Mouse (Mus musculus): ENCODE data around the gene Tmem82.

Gene Tmem82

DNA sequence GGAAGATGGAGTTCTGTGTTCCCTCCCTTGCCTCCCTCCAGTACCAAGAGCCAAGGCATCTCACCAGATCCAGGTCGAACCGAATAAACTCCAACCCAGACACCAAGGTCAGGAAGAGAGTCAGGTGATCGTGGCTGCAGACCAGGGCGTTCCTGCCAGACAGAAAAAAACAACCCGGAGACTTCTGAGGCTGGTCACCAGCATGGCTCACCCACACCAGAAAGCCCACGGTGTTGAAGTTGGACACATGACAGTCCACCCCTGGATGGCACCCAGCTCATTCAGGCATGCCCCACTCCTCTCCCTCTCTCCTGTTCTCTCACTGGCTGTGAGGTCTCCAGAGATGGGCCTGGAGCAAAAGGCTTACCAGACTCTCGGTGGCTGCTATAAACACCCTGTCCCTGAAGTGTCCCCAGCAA, 22.9 kb upstream of the Tmem82 start:
- peak in 1 of 2 experiments; percentile 49 for DNase-seq

DNA sequence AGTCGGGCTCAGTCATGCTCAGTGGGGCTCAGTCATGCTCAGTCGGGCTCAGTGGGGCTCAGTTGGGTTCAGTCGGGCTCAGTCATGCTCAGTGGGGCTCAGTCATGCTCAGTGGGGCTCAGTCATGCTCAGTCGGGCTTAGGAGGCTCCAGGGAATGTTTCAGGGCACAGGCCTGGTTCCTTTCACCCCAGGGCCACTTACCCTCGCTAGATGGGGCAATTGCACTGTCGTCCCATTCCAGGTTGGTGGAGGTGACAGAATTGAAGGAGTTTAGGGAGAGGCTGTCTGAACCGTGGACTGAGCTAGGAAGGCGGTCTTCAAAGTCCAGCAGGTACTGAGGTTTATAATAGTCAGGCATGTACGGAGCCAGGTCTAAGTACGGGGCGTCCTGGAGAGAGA, 21.0 kb upstream of the Tmem82 start:
- DNase-seq, result no peak

DNA sequence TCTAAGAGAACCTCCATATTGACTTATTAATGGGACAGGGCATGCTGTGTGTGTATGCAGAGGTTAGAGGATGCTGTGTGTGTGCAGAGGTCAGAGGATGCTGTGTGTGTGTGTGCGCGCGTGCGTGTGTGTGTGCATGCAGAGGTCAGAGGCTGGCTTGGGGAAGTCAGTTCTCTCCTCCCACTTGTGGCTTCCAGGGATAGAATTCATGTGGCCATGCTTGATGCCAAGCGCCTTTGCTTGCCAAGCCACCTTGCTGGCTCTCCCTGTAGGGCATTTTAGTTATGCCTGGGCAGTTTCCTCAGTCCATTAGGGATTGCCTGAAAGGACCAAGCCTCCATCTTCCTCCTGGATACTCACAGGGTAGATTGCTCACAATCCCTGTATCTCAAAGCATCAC, 18.3 kb upstream of the Tmem82 start:
- peak in 1 of 2 experiments; percentile 54 for DNase-seq

DNA sequence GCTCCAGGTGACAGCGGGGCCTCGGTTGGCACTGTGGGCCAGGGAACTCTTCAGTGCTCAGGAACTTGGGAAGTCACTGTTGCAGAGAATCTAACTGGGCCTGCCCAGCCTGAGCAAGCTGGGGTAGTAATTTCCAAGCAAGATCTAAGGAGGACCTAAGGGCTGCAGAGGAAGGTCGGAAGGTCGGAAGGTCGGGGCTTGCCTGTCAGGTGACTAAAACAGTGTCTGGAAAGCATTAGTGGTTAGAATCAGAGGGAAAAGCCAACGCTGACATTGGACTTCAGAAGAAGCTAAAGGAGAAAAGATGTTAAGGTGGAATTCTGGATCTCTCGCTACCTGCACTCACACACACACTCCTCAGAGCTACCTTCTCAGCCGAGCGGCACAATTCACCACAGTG, 17.6 kb upstream of the Tmem82 start:
- no peak for DNase-seq

DNA sequence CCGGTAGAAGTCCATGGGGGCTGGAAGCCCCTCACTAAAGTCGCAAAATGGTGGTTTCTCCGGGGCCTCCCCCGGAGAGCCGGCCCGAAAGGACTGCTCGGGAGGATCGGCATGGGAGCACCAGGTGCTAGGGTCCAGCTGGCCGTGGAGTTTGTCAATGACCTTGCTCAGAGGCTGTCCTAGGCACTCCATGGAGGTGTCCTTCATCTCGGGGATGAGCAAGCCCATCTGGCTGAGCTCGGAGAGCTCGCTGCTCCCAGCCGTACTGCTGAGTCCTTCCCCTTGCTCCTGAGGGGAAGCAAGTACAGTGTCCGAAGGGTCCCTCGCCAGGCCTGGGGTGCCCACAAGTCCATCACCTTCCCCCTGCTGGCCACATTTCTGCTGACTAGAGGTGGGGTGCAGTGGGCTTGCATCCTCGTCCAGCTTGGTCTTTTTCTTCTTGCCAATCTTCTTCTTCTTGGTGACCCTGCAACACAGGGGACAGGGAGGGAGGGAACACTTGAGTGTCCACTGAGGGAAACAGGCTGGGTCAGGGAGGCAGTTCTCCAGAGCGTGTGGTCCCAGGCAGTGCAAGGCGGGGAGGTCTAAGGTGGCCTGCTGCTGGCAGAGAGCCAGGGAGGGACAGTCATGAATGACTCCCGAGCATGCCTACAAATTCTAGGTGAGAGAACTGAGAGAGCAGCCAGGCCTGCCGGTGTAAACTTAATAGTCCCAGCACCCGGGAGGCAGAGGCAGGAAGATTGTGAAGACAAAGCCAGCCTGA, 13.9 kb upstream of the Tmem82 start:
- DNase-seq, result peak in 1 of 2 experiments; percentile 33

DNA sequence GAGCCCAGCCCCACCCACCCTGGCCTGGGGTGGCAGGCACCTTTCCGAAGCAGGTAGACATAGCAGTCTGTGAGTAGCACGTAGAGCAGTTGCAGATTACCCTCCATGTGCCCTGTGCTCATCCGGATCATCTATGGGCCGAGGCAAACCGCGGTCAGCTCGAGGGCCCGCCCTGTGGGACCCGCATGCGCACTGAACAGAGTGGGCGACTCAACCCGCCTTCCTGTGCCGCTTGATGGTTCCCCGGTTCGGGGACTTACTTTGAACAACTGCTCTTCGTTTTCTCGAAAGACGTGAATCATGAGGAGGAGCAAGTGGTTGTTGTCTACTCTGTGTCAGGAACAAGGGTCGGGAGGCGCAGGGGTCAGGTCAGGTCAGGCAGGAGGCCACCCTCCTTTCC, 12.8 kb upstream of the Tmem82 start:
- no peak for DNase-seq

DNA sequence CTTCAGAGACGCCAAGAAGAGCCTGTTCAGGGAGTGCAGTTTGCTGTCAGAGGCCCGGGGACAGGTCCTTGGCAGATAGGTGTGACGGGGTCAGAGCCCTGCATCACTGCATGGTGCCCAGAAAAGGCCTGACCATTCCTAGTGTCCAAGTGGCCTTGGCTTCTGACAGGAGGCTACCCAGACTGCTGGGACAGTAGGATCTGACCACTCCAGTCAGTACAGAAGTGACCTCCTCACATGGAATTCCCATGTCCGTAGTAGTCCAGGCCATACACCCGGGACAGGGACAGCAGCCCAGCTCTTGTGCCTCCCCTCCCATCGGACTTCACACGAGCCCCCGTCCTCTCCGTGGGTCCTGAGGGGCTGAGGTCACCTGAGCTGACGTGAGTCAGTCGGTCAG, 11.6 kb upstream of the Tmem82 start:
- DNase-seq, result no peak

DNA sequence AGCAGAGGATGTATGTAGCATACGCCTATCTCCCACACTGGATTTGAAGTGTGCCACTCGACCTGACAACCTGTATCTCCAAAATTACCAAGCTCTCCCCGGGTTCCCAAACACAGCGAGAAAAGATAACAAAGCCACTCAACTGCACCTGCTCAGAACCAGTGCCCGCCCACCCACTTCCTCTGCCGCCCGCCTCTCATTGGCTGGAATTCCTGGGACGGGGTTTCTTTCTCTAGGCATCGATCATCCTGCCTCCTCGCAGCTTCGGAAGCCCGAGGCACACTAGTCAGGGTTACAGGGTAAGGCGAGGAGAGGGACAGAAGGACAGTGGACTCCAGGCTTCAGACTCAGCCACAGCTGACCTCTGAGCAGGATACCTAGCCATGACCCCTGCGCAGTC, 10.2 kb upstream of the Tmem82 start:
- no peak for DNase-seq

DNA sequence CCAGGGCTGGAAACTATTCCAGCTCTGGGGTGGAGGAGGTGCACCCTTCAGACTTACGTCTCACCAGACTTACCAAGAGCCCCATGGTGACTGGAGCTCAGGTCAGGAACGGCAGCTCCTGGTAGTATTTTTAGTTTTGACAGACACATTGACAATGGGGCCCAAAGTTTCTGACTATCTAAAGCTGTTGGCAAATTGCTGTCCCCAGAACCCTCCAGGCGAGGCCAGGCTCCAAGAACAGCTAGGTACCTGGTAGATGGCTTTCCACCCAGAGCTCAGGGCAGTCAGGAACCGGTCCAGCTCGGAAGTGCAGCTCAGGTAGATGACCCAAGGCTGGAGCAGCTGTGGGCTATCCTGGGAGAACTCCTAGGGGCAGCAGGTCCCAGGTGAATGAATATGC, 9.1 kb upstream of the Tmem82 start:
- DNase-seq, result no peak

DNA sequence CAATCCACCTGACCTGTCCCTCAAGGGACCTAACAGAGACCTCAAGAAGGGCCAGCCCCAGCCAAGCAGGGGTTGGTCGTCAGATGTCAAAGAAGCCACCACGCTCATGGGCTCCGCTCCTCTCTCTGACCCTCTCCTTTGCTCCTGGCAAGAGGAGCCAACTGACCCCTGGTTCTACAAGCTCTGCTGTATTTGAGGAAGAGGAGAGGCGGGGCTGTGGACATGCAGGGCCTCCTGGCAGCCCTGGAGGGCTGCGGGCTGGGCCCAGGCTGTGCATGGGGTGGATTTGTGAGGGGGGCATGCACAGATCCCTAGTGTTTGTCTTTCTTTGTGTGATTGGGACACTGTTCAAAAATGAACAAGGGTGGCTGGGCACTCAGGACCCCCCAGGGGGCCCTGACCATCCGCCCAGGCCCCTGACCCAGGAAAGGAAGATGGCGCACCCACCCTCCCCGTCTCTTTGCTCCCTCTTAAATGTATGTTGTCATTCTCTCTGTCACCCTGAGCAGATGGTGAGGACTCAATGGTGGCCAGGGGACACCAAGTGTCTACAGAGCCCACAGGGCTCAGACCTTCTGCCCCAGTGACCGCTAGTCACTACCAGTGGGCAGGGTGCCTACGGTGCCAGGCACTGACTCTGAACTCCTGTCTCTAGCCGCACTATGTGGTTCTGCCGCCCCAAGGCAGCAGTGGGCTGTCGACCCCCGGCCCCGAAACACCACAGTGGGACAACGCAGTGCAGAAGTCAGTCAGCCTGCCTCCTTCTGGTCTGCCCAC, 7.5 kb upstream of the Tmem82 start:
- DNase-seq, result no peak

DNA sequence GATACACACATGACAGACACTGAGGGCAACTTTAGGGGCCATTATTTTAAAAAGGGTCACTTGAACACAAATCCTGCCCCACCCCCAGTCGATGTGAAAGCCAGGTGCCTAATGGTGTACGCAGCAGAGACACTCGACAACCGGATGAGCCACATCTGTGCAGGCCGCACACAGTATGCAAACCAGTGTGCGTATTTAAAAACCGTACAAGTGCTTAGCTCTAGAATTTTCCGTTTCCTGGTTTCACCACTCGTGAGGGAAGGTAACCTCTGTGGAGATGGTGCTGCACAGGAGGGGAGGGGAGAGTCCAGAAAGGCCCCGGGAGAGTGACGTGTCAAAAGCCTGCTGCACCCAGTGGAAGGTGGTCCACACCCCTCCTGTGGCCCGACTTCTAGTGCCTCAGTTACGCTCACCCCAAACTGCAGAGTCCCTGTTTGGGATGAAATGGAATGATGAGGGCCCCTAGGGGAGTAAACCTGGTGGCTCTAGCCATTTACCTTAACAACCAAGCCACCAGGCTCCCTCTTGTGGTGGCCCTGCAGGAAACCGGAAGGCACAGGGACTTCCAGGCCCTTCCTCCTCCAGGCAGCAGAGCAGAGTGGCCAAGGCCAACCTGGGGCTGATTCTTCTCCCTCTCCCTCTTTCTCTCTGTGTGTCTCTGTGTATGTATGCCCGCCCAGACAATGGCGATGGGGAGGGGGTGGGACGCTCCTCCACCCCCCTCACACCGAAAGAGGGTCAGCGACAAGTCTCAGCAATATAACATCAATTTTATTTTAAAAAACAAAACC, 6.7 kb upstream of the Tmem82 start:
- peak in 1 of 2 experiments; percentile 37 for DNase-seq

DNA sequence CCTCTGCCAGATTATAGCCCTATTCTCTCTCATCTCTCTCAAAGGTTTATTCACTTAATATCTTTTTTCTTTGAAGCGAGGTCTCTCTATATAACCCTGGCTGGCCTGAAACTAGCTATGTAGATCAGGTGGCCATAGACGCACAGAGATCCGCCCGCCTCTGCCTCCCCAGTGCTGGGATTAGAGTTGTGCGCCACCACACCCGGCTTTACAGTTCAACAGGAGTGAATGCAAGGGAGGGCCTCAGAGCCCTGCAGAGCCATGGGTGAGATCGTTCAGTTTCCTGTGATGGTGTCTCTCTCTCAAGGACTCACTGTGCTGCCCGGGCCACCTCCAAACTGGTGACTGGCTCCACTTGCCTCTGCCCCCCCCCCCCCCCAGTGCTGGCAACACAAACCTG, 5.7 kb upstream of the Tmem82 start:
- no peak for DNase-seq

DNA sequence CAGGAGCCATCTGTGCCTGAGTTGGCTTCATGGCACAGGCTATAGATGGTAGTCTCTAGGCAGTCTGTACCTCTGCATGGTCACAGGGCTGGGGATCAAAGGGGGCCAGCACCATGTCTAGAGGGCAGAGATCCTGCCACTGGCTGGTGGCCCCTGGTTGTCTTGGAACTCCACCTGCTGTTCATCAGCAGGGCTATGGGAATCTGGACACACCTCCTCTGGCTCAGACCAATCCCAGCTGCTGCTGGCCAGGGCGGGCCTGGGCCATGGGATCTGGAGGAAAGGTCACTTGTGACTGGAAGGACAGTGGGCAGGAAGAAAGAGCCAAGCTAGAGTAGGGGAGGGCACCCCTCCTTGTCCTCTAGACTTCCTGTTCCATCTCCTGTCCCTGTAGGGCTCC, 5.2 kb upstream of the Tmem82 start, which contains the start of gene Slc25a34:
Gene Slc25a34, minus strand, starts transcription at position 156 of the 400 bp plus-strand sequence.
- no peak for DNase-seq

DNA sequence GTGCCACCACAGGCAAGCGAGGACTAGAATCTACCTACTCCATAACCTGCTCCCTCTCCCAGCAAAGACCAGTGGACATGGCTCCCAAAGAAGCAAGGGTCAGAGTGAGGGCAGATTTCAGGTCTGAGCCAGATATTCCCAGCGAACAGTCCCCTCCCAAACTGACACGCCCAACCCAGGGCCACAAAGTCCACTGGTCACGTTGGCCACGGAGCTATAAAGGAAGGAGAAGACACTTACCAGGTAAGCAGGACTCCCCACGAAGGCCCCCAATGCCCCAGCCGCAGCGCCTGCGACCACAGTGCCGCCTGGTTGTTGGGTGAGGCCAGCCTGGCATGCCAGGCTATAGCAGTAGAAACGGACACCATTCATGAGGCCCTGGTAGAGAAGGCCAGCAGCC, 4.6 kb upstream of the Tmem82 start:
- no peak for DNase-seq

DNA sequence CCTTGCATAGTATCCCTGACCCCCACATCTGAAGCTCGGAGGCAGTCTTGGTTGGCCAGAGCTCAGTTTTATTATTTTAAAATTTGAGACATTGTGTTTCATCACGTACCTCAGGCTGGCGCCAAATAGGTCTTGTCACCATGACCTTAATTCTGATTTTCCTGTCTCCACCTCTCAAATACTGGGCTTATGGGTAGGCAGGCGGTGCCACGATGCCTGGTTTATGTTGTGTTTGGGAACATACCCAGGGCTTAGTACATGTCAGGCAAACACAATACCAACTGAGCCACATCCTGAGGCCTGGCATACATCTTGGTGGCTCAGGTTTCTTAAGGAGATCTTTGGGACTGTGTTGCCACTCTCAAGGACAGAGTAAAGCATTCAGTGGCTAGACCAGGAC, 4.1 kb upstream of the Tmem82 start:
- no peak for DNase-seq

DNA sequence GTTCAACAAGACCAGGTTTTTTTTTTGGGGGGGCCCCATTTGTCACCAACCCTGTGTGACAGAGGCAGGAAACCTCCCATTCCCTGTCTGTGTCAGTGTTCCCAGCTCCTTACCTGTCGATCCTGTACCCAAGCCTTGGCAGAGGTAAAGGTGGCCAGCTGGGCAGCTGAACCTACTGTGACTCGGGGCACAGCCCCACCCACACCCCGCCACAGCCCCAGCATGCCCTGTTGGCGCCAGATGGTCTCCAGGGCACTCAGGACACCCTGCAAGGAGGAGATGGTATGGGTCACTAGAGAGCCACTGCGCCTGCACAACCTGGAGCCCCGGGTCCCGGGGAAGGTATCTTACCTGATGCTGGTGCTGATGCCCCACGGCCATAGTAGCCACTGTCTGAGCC, 3.7 kb upstream of the Tmem82 start:
- no peak for DNase-seq

DNA sequence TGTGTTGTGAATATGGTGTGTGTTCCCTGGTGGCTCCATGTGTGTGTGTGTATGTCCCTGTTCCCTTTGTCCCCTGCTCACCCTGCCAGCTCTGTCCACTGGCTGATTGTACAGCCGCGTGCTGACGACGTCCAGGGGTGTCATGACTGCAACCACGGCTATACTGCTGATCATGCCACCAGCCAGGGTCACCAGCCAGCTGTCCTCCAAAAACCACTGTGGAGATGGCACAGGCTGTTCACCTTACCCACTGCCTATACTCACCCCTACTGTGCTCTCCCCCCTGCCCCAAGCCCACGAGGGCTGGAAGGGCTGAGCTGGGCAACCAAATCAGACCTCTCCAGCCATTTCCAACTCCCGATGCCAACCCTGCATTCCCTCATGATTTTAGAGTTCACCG, 2.9 kb upstream of the Tmem82 start:
- no peak for DNase-seq

DNA sequence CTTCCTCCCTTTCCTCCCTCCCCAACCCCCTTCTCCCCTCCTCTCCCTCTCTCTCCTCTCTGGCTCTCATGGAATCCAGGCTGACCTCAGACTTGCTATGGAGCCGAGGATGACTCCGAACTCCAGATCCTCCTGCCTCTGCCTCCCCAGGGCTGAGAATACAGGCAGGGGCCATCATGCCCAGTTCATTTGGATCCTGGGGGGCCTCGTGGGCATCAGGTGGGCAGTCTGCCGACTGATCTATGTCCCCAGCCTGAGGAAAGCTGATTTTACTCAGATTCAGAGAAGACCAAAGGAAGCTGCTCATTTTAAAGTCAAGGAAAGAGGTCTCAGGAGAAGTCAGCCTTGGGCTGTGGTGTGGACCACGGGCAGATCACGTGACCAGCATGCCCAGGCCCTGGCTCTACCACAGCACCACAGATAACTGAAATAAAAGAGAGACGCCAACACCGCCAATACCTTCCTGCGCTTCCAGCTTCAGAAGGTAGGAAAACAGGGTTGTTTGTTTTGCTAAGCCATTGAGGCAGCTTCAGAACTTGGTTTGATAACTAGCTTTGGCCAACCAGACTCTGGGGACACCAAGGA, 958 bp upstream of the Tmem82 start:
- no peak for DNase-seq

DNA sequence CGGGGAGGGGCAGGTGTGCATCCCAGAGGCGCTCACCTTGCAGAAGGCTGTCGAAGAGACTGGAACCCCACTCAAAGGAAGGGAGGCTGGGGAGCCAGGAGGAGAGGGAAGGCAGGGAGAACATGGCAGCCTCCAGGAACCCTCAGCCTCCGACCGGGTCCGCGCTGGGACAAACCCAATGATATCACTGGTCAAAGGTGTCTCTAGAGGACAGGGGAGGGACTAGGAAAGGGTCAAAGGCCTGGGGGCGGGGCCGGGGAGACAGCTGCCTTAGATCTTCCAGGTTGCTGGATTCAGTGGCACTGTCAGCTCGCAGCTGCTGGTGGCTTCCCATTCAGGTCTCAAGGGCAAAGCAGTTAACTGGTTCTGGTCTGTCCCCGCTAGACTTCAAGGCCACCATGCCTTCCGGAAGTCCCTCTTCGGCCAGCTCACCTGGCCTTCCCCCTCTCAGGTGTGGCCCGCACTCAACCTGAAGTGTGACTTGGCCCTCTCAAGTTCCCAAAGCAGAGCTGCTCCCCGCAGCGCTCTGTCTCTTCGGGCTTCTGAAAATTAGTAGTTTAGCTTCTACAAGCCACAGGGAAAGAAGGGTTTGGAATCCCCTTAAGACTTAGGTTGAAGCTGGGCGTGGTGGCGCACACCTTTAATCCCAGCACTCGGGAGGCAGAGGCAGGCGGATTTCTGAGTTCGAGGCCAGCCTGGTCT, 419 bp downstream of the Tmem82 start:
- DNase-seq, result peak in 1 of 2 experiments; percentile 34

DNA sequence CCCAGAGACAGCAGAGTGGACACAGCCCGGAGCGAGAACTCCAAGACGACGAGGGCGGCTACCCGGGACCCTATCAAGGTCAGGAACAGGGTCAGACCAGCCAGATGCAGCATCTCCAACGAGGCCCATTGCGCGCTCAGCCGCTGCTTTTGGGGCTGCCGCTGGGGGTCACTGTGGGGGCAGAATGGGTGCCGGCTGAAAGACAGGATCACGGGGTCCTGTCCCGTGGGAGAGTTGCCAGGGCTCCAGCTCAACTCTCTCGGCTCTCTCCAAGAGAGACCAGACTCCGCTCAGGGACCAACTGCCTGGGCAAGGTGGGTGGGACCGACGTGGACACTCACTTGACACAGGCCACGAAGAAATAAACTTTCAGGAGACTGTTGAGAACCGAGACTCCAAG, 1.1 kb downstream of the Tmem82 start:
- peak; percentile 59 to 70 for DNase-seq

DNA sequence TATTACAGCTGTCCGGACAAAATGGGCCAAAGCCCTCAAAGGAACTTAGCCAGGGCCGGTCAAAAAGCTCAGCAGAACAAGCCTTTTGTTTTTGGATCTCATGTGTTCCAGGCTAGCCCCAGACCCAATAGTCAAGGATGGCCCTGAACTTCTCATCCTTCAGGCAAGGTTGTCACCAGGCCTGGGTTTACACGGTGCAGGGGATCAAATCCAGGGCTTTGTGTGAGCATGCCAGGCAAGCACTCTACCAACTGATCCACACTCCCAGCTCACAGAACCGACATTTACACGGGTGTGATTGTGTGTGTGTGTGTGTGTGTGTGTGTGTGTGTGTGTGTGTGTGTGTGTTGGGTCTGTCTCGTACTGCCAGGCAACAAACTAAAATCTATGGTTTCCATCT, 1.6 kb downstream of the Tmem82 start:
- DNase-seq, result no peak

DNA sequence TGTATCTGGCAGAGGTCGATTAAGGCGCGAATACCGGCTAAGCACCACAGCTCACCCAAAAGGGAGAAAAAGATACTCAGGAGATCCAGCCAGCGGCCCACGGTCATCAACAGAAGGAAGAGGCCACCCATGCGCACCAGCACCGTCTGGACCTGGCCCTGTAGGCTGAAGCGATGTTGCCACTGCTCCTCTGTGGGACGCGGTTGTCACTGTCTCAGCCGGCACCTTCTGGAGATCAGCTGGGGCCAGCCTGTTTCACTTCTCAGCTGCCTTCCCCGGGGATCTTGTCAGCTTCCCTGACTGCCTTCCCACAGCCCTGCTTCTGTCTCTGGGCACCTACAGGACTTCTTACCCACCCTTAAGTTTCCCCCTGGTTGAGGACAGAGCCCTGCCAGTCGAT, 3.5 kb downstream of the Tmem82 start:
- peak; percentile 57 to 73 for DNase-seq

Data from cerebellum, postnatal 14 days (tissue).